Comparison of ENCODE assay signal across 8 mouse cellular contexts in genomic region chr8:111157617-111158016, GRCm38 (mm10).
DNase-seq lines count a peak whose midpoint lies in the region; ATAC-seq and TF ChIP-seq lines count a peak whose summit lies in the region.

No protein-coding gene starts in this region.

- no peak for TF ChIP-seq POLR2A in brain, embryonic 14.5 days (IDR thresholded peaks at IDR 0.05; ENCODE audit: borderline replicate concordance, extremely low read depth, insufficient read depth, insufficient read length, poor library complexity, severe bottlenecking)

- H3K27ac ChIP-seq in left cerebral cortex, adult 2 months: no peak overlapping the region

- DNase-seq in heart, adult 11 months: peak; percentile 93
- DNase-seq in heart, postnatal 25 days (ENCODE audit: low spot score): no peak
- peak; percentile 36 for DNase-seq in brain, embryonic 14.5 days (ENCODE audit: low read depth)
- DNase-seq in left cerebral cortex, adult 2 months (ENCODE audit: extremely low spot score in 1 of 2, low spot score in 2 of 2): peak; percentile 39 to 53
- DNase-seq in spleen, postnatal 4 days (ENCODE audit: low spot score in 2 of 2): peak; percentile 46 to 83

- no peak overlapping the region for H3K4me3 ChIP-seq in left cerebral cortex, adult 2 months

- intact Hi-C loops in heart, postnatal 25 days (cut with DNase I): no loop called here
- intact Hi-C loops in left cerebral cortex, adult 2 months (cut with DNase I): loop anchor here (5.0 kb wide), 1 partner anchor 100 kb away; the partner anchor contains the start of gene Glg1

- peak; percentile 66 for TF ChIP-seq CTCF in brain, embryonic 14.5 days (IDR thresholded peaks at IDR 0.05; ENCODE audit: borderline replicate concordance, extremely low read depth, insufficient read depth, insufficient read length)
- TF ChIP-seq CTCF in left cerebral cortex, adult 2 months (IDR thresholded peaks at IDR 0.05): peak; percentile 68

- peak; percentile 61; the same call in 1 of the 2 replicates for ATAC-seq in erythroid progenitor cell, adult 5-6 weeks (replicated peaks; ENCODE audit: low FRiP score, poor library complexity, severe bottlenecking)
- ATAC-seq in hematopoietic stem cell, adult 5-6 weeks (replicated peaks in 1 of 2; ENCODE audit: insufficient read depth in 1 of 2, low FRiP score in 2 of 2, low TSS enrichment in 1 of 2, low read depth in 1 of 2, poor library complexity in 2 of 2, severe bottlenecking in 2 of 2): peak; percentile 81 to 84
- ATAC-seq in megakaryocyte-erythroid progenitor cell, adult 5-6 weeks (replicated peaks; ENCODE audit: low FRiP score, low TSS enrichment, poor library complexity, severe bottlenecking): peak; percentile 81
